Mouse (Mus musculus) CH12.LX (cell line): Measurements from ENCODE around the gene Abcb8.

Experiments
- CTCF ChIP-seq, 2 experiments: IDR thresholded peaks in 1 of 2; conservative IDR thresholded peaks in 1 of 2; 2 replicates each; pipeline ENCODE4 v1.5.1; 2011 to 2012; ENCODE audit warnings: low read depth in 2 of 2, low read length in 2 of 2, improper control_type of control experiment in 1 of 2, inconsistent platforms in 1 of 2, mild to moderate bottlenecking in 1 of 2, moderate library complexity in 1 of 2
- USF1 ChIP-seq: IDR thresholded peaks from 2 replicates; pipeline ENCODE4 v1.6.1; 2014; ENCODE audit warnings: low read depth, mild to moderate bottlenecking, inconsistent platforms, low read length, improper control_type of control experiment

DNA sequence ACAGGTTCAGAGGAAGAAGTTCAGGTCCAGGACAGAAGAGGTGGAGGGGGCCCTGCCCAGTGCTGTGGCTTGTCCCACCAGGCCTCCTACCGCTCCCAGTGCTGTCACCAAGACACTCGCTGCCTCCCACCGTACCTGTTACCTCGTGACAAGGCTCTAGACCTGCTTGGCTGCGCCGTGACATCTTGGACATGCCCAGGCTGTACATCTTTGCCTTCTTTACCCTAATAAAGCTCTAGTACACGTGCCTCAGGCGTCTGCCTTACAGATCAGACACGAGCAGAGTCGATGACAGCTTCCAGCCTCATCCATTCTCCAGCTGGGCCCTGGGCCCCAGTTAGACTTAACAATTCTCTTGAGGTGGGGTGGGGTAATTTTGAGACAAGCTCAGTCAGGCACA, 24.1 kb downstream of the Abcb8 start:
- TF ChIP-seq CTCF (conservative IDR thresholded peaks at IDR 0.05 in 1 of 2, IDR thresholded peaks at IDR 0.05 in 1 of 2; ENCODE audit: low read depth in 2 of 2, low read length in 2 of 2) (no peak), USF1 (no peak)
